Mouse (Mus musculus): ENCODE measurements around the gene Olfr273.
"Not testable (repeated sequence)": the region's sequence is repeated elsewhere in the genome, so short reads cannot be mapped to it uniquely, and the experiment has no call there.

The Olfr273 gene

GRCm38 (mm10) chr4:52859136-52859535, at the start of gene Olfr273:
Gene Olfr273 (minus strand): TSS chr4:52859236.
- DNase-seq (ENCODE audit: low spot score in 2 of 2), result no peak

GRCm38 (mm10) chr4:52864156-52864555, 5.1 kb upstream of the Olfr273 start:
- DNase-seq (ENCODE audit: low spot score in 2 of 2), result no peak

- no peak for DNase-seq (ENCODE audit: low spot score in 2 of 2)
Measured at GRCm38 (mm10) chr4:52849672-52850071, 9.4 kb downstream of the Olfr273 start.

- DNase-seq (ENCODE audit: low spot score in 2 of 2), result no peak
Measured at GRCm38 (mm10) chr4:52849039-52849635, 9.9 kb downstream of the Olfr273 start.

GRCm38 (mm10) chr4:52845411-52845810, 13.6 kb downstream of the Olfr273 start:
- not testable (repeated sequence) for DNase-seq (ENCODE audit: low spot score in 2 of 2)

GRCm38 (mm10) chr4:52821375-52821774, 37.7 kb downstream of the Olfr273 start:
- no peak for DNase-seq (ENCODE audit: low spot score in 2 of 2)

GRCm38 (mm10) chr4:52814304-52814703, 44.7 kb downstream of the Olfr273 start, which contains the start of gene Olfr275:
Gene Olfr275 (plus strand): TSS chr4:52814604.
- DNase-seq (ENCODE audit: low spot score in 2 of 2), result no peak

- no peak for DNase-seq (ENCODE audit: low spot score in 2 of 2)
Measured at GRCm38 (mm10) chr4:52811871-52812270, 47.2 kb downstream of the Olfr273 start.

Measured in spleen, postnatal 36 days (tissue).